Mouse (Mus musculus): ENCODE measurements around the gene Olfr971.
"Not testable (repeated sequence)": the region's sequence is repeated elsewhere in the genome, so short reads cannot be mapped to it uniquely, and the experiment has no call there.

The Olfr971 gene

GRCm38 (mm10) chr9:39836576-39836975 lies at the start of gene Olfr971:
TSS of gene Olfr971 (plus strand) at chr9:39836876.
- DNase-seq (ENCODE audit: low spot score in 2 of 2): not testable (repeated sequence)

- DNase-seq (ENCODE audit: low spot score in 2 of 2): no peak
Measured at GRCm38 (mm10) chr9:39790558-39790957, 46.1 kb upstream of the Olfr971 start, which contains the start of gene Olfr969. TSS of gene Olfr969 (plus strand) at chr9:39790945.

- DNase-seq (ENCODE audit: low spot score in 2 of 2): no peak
Measured at GRCm38 (mm10) chr9:39808560-39808959, 28.1 kb upstream of the Olfr971 start, which contains the start of gene Olfr970. TSS of gene Olfr970 (plus strand) at chr9:39808860.

GRCm38 (mm10) chr9:39866122-39866521 lies 29.4 kb downstream of the Olfr971 start, which contains the start of gene Olfr972:
TSS of gene Olfr972 (plus strand) at chr9:39866422.
- no peak for DNase-seq (ENCODE audit: low spot score in 2 of 2)

- not testable (repeated sequence) for DNase-seq (ENCODE audit: low spot score in 2 of 2)
Measured at GRCm38 (mm10) chr9:39871986-39872385, 35.3 kb downstream of the Olfr971 start.

GRCm38 (mm10) chr9:39877541-39878396 lies 41.1 kb downstream of the Olfr971 start:
- not testable (repeated sequence) for DNase-seq (ENCODE audit: low spot score in 2 of 2)
